Mouse (Mus musculus): ENCODE data around the gene Nemp2. TPM values are rescaled to one million over a fixed set of nuclear protein-coding genes. Genes with fewer than 3 reads are reported as not detected.

The Nemp2 gene
- polyA plus RNA-seq, 1 experiment from 2014 or later: 9.9 TPM

DNA sequence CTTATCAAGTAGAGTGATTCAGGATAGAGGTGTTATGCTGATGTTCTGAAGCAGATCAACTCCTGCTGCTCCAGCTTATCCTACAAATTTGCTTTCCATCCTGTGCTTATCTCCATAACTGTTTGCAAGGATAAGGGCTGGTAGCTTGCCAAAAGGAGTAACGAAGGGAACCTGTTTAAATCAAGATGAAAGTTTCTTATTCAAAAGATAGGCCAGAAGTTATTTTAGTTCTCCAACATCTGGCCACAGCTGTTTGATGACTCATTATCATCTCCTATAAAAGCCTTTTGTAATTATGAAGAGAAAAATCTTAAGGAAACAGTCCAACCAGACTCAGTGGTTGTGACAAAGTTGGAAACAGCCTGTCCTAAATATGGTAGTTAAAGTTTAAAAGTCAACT, 12.3 kb upstream of the Nemp2 start:
- H3K36me3 ChIP-seq (ENCODE audit: insufficient read depth, low read length): no peaks in the 10 kb centered on the region
- no peak overlapping the region for H3K4me2 ChIP-seq (replicated peaks; ENCODE audit: low read depth, low read length)
- no peaks in the 10 kb centered on the region for H3K27me3 ChIP-seq (ENCODE audit: insufficient read depth, low read length)
- no peak overlapping the region for H3K9ac ChIP-seq (replicated peaks; ENCODE audit: low read length)
- ATAC-seq (ENCODE audit: low FRiP score, low TSS enrichment): no peak
- 58% methylated on average over 1 of the region's 1 CpGs for WGBS
- H3K4me3 ChIP-seq (ENCODE audit: low read length): no peak overlapping the region
- no peak overlapping the region for H3K27ac ChIP-seq (ENCODE audit: low read length)
- H3K9me3 ChIP-seq (ENCODE audit: low read length): no peaks in the 10 kb centered on the region
- H3K4me1 ChIP-seq (ENCODE audit: insufficient read depth, low read length): no peaks in the 10 kb centered on the region

DNA sequence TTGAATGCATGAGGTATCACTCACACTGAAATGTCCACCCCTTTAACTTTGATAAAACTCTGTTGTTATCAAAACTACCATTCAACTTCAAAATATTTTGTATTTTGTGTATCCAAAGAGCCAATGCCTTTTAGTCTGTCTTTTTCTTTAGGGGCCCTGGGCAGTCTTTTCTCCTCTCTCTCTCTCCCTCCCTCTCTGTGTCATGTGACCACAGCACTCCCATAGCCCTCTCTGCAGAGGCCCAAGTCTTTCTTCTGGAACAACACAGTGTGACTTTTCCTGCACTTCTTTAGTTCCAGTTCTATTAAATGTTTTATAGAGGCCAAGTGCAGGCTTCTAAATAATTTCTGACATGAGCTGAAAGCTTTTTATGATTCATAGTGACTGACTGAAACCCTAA, 10.1 kb upstream of the Nemp2 start:
- H3K9ac ChIP-seq (replicated peaks; ENCODE audit: low read length): no peak overlapping the region
- no peaks in the 10 kb centered on the region for H3K4me1 ChIP-seq (ENCODE audit: insufficient read depth, low read length)
- no peaks in the 10 kb centered on the region for H3K9me3 ChIP-seq (ENCODE audit: low read length)
- no peak overlapping the region for H3K4me3 ChIP-seq (ENCODE audit: low read length)
- H3K27ac ChIP-seq (ENCODE audit: low read length): no peak overlapping the region
- no peak overlapping the region for H3K4me2 ChIP-seq (replicated peaks; ENCODE audit: low read depth, low read length)
- ATAC-seq (ENCODE audit: low FRiP score, low TSS enrichment): no peak
- no peaks in the 10 kb centered on the region for H3K36me3 ChIP-seq (ENCODE audit: insufficient read depth, low read length)
- no peaks in the 10 kb centered on the region for H3K27me3 ChIP-seq (ENCODE audit: insufficient read depth, low read length)

DNA sequence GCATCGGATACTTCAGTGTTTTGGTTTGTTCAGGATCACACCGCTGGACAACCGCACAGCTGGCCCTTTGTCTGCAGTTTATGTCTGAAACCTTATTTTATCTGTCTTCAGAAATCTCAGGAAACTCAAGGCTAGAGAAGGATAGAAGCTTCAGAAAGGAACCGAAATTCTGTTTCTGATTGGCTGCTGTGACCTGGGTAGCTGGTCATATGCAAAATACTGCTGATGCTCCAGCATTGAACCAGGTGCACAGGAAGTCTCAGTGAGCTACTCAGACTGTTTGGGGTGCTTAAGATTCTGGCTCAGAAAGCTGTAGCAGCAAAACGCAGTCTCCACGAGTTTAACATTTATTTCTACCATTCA, 415 bp downstream of the Nemp2 start:
- WGBS: 0% methylated on average over 6 of the region's 6 CpGs

DNA sequence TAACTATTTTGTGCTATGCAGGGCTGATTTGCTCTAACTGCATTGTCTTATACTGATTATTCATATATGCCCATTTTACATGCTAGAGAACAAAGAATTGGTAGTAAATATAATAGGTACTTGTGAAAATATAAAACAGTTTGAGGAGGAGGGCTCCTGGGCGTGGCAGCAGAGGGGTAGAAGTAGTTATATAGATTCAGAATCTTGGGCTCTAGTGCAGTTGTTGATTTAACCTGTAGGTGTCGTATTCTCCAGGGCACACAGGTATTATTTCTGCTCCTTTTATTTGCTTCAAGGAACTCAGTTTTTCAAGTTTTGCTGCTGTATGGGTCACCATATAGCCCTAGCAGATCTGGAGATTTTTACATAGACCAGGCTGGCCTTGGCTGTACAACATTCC, 1.1 kb downstream of the Nemp2 start:
- WGBS: 54% methylated on average over 2 of the region's 2 CpGs
- peak overlapping the region; percentile 47 for H3K4me2 ChIP-seq (replicated peaks; ENCODE audit: low read depth, low read length)
- no peaks in the 10 kb centered on the region for H3K27me3 ChIP-seq (ENCODE audit: insufficient read depth, low read length)
- H3K9me3 ChIP-seq (ENCODE audit: low read length): no peaks in the 10 kb centered on the region
- no peaks in the 10 kb centered on the region for H3K36me3 ChIP-seq (ENCODE audit: insufficient read depth, low read length)
- no peak overlapping the region for H3K27ac ChIP-seq (ENCODE audit: low read length)
- H3K4me3 ChIP-seq (ENCODE audit: low read length): peak overlapping the region; percentile 96
- H3K9ac ChIP-seq (replicated peaks; ENCODE audit: low read length): no peak overlapping the region
- ATAC-seq (ENCODE audit: low FRiP score, low TSS enrichment): no peak
- peaks cover 9% of the 10 kb centered on the region for H3K4me1 ChIP-seq (ENCODE audit: insufficient read depth, low read length)

More for the DNA sequence above, 415 bp downstream of the Nemp2 start:
- Histone ChIP-seq H3K9ac (replicated peaks; ENCODE audit: low read length) (peak overlapping the region; percentile 88), H3K4me3 (ENCODE audit: low read length) (peak overlapping the region; percentile 96), H3K27me3 (ENCODE audit: insufficient read depth, low read length) (no peaks in the 10 kb centered on the region), H3K36me3 (ENCODE audit: insufficient read depth, low read length) (no peaks in the 10 kb centered on the region), H3K4me1 (ENCODE audit: insufficient read depth, low read length) (peaks cover 9% of the 10 kb centered on the region), H3K27ac (ENCODE audit: low read length) (peak overlapping the region; percentile 92), H3K4me2 (replicated peaks; ENCODE audit: low read depth, low read length) (peak overlapping the region; percentile 47), H3K9me3 (ENCODE audit: low read length) (no peaks in the 10 kb centered on the region)
- ATAC-seq (ENCODE audit: low FRiP score, low TSS enrichment): peak; percentile 81

DNA sequence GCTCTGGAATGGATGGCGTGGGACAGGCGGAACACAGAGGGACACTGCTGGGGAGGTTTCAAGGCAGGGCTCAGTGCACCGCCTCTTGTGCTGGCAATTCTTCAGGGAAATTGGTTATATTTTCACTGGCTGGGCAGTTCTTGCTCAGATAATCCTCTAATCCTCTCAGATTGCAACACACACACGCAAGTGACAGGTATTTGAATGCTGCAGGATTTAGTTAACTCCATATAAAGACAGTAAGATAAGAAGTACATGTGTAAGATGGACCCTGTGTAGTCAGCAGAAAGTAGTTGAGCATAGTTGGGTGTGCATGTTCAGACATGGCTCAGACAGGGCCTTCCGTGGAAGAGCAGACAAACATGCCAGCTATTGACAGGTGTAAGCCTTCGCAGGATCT, 3.7 kb downstream of the Nemp2 start:
- H3K36me3 ChIP-seq (ENCODE audit: insufficient read depth, low read length): peaks cover 10% of the 10 kb centered on the region
- H3K27me3 ChIP-seq (ENCODE audit: insufficient read depth, low read length): no peaks in the 10 kb centered on the region
- no peak overlapping the region for H3K4me3 ChIP-seq (ENCODE audit: low read length)
- no peak overlapping the region for H3K4me2 ChIP-seq (replicated peaks; ENCODE audit: low read depth, low read length)
- WGBS: 95% methylated on average over 6 of the region's 6 CpGs
- H3K27ac ChIP-seq (ENCODE audit: low read length): no peak overlapping the region
- H3K9ac ChIP-seq (replicated peaks; ENCODE audit: low read length): no peak overlapping the region
- no peaks in the 10 kb centered on the region for H3K9me3 ChIP-seq (ENCODE audit: low read length)
- peaks cover 9% of the 10 kb centered on the region for H3K4me1 ChIP-seq (ENCODE audit: insufficient read depth, low read length)
- ATAC-seq (ENCODE audit: low FRiP score, low TSS enrichment): no peak

DNA sequence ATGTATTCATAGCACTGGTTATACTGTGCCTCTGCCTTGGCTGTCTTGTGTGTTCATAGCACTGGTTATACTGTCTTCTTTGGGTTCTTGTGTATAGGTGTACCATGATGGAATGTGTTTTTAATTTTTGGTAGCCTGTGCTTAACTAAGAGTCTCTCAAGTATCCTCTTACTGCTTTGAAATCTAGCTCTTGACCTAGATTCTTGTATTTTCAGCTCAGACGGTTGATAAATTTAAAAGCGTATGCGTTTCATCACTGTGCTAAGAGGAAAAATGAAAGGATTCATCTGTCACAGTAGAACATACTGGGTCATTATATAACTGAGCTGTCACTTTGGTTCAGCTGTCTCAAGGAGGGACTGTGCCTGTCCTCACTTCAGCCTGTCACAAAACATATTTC, 5.4 kb downstream of the Nemp2 start:
- Histone ChIP-seq H3K4me3 (ENCODE audit: low read length) (no peak overlapping the region), H3K4me1 (ENCODE audit: insufficient read depth, low read length) (peaks cover 9% of the 10 kb centered on the region), H3K36me3 (ENCODE audit: insufficient read depth, low read length) (peaks cover 24% of the 10 kb centered on the region), H3K27ac (ENCODE audit: low read length) (no peak overlapping the region), H3K9me3 (ENCODE audit: low read length) (no peaks in the 10 kb centered on the region), H3K4me2 (replicated peaks; ENCODE audit: low read depth, low read length) (no peak overlapping the region), H3K9ac (replicated peaks; ENCODE audit: low read length) (no peak overlapping the region), H3K27me3 (ENCODE audit: insufficient read depth, low read length) (no peaks in the 10 kb centered on the region)
- no peak for ATAC-seq (ENCODE audit: low FRiP score, low TSS enrichment)
- WGBS: 93% methylated on average over 3 of the region's 3 CpGs

DNA sequence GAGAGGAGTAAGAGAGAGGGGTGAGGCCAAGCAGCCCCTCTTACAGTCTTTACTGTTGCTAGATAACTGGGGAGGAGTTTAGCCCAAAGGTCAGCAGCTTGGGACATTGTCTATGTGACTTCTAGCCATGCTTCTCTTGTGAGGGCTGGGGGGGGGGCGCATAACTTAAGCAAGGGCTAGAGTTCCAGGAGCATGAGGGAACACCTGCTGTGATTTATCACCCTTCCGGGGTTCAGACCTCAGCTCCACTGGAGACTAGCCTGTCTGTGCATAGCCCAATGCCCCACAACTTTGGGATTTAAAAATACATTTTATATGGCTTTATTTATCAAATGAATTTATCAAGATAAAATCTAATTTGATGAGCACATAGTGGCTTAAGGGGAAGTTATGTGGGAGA, 7.6 kb downstream of the Nemp2 start:
- Histone ChIP-seq H3K9me3 (ENCODE audit: low read length) (no peaks in the 10 kb centered on the region), H3K27ac (ENCODE audit: low read length) (no peak overlapping the region), H3K4me1 (ENCODE audit: insufficient read depth, low read length) (no peaks in the 10 kb centered on the region), H3K4me2 (replicated peaks; ENCODE audit: low read depth, low read length) (no peak overlapping the region), H3K9ac (replicated peaks; ENCODE audit: low read length) (no peak overlapping the region), H3K36me3 (ENCODE audit: insufficient read depth, low read length) (peaks cover 24% of the 10 kb centered on the region), H3K27me3 (ENCODE audit: insufficient read depth, low read length) (no peaks in the 10 kb centered on the region), H3K4me3 (ENCODE audit: low read length) (no peak overlapping the region)
- no peak for ATAC-seq (ENCODE audit: low FRiP score, low TSS enrichment)
- WGBS: 82% methylated on average over 2 of the region's 2 CpGs

DNA sequence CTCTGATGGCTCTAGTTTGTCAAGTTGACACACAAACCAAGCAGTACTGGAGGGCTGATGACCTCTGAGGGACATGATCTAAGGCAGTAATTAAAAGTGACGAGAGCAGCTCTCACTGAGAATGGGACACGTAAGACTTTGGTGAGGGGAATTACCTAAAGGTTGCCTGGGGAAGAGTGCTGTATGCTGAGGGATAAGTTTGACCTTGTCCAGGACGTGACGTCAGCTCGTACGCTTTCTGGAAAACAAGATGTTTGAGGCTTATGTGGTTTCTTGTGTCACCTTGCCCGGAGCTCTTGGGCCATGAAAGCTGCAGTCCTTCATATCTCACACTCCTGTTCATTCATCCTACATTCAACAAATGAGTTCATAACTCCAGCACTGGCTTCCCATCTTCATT, 8.6 kb downstream of the Nemp2 start:
- no peak overlapping the region for H3K27ac ChIP-seq (ENCODE audit: low read length)
- ATAC-seq (ENCODE audit: low FRiP score, low TSS enrichment): no peak

DNA sequence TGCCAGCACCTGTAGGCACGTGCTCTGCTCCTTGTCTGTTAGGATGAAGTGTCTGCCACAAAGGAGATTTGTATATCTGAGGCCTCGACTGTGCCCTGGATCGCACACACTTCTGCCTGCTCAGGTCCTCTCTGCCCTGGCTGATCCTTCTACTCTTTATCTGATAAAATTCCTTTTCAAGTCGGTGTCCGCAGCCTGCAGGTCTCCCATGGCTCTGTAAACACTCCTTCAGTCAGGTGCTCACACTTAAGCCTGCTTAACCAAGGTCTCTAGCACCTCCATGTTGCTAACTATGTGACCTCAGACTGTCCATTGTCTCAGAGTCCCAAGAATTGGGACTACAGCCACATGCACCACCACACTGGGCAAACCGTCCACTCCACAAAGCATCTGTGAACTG, 9.8 kb downstream of the Nemp2 start:
- no peak overlapping the region for H3K9ac ChIP-seq (replicated peaks; ENCODE audit: low read length)
- no peak for ATAC-seq (ENCODE audit: low FRiP score, low TSS enrichment)
- no peaks in the 10 kb centered on the region for H3K9me3 ChIP-seq (ENCODE audit: low read length)
- H3K4me3 ChIP-seq (ENCODE audit: low read length): no peak overlapping the region
- no peak overlapping the region for H3K27ac ChIP-seq (ENCODE audit: low read length)
- no peak overlapping the region for H3K4me2 ChIP-seq (replicated peaks; ENCODE audit: low read depth, low read length)
- no peaks in the 10 kb centered on the region for H3K27me3 ChIP-seq (ENCODE audit: insufficient read depth, low read length)
- H3K36me3 ChIP-seq (ENCODE audit: insufficient read depth, low read length): peaks cover 27% of the 10 kb centered on the region
- H3K4me1 ChIP-seq (ENCODE audit: insufficient read depth, low read length): no peaks in the 10 kb centered on the region
- 88% methylated on average over 6 of the region's 6 CpGs for WGBS

More for the DNA sequence above, 8.6 kb downstream of the Nemp2 start:
- H3K4me2 ChIP-seq (replicated peaks; ENCODE audit: low read depth, low read length): no peak overlapping the region
- H3K27me3 ChIP-seq (ENCODE audit: insufficient read depth, low read length): no peaks in the 10 kb centered on the region
- H3K36me3 ChIP-seq (ENCODE audit: insufficient read depth, low read length): peaks cover 24% of the 10 kb centered on the region
- H3K4me3 ChIP-seq (ENCODE audit: low read length): no peak overlapping the region
- H3K9me3 ChIP-seq (ENCODE audit: low read length): no peaks in the 10 kb centered on the region
- 82% methylated on average over 7 of the region's 7 CpGs for WGBS
- no peak overlapping the region for H3K9ac ChIP-seq (replicated peaks; ENCODE audit: low read length)
- no peaks in the 10 kb centered on the region for H3K4me1 ChIP-seq (ENCODE audit: insufficient read depth, low read length)

DNA sequence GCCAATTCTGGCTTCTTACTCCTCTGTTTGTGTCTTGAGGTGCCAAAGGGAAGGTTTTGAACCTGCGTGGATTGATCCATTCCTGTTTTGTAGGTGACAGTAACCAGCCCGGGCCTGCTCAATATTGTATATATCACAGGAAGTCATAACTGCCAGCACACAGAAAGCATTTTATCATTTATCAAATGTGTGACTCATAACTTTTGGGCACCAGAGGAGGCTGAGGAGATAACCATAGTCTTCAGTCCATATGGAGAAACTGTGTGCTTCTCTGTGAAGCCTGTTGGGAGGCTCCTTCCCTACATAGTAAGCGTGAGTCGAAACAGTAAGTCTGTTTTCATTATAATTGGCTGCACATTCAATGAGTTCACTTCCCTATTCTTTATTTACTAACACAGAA, 10.2 kb downstream of the Nemp2 start:
- peaks cover 27% of the 10 kb centered on the region for H3K36me3 ChIP-seq (ENCODE audit: insufficient read depth, low read length)
- no peaks in the 10 kb centered on the region for H3K9me3 ChIP-seq (ENCODE audit: low read length)
- ATAC-seq (ENCODE audit: low FRiP score, low TSS enrichment): no peak
- H3K9ac ChIP-seq (replicated peaks; ENCODE audit: low read length): no peak overlapping the region
- H3K4me3 ChIP-seq (ENCODE audit: low read length): no peak overlapping the region
- 90% methylated on average over 4 of the region's 4 CpGs for WGBS
- no peak overlapping the region for H3K27ac ChIP-seq (ENCODE audit: low read length)
- no peaks in the 10 kb centered on the region for H3K27me3 ChIP-seq (ENCODE audit: insufficient read depth, low read length)
- H3K4me2 ChIP-seq (replicated peaks; ENCODE audit: low read depth, low read length): no peak overlapping the region
- no peaks in the 10 kb centered on the region for H3K4me1 ChIP-seq (ENCODE audit: insufficient read depth, low read length)
